Mouse (Mus musculus) cortical plate, adult 2 months (tissue): Measurements from ENCODE around the gene Mepe.

Experiments
- CTCF ChIP-seq: fragments of 200-500 bp; IDR thresholded peaks from 2 replicates; pipeline ENCODE4 v1.5.1; 2011; ENCODE audit warnings: mild to moderate bottlenecking, control low read depth, low read length; ENCODE audit not compliant: insufficient read depth; ENCODE audit errors: extremely low read depth
- POLR2A ChIP-seq: fragments of 200-500 bp; IDR thresholded peaks from 2 replicates; pipeline ENCODE4 v1.6.1; 2011; ENCODE audit warnings: mild to moderate bottlenecking, low read length, control low read depth; ENCODE audit not compliant: insufficient read depth; ENCODE audit errors: extremely low read depth

- no peak for TF ChIP-seq CTCF
- TF ChIP-seq POLR2A, result no peak
Measured at GRCm38 (mm10) chr5:104374308-104374660, 49.2 kb downstream of the Mepe start.
